Mouse (Mus musculus) lung, postnatal 0 days (tissue): ENCODE measurements around the gene Lypd5.

ENCODE experiments used
- CTCF ChIP-seq: IDR thresholded peaks from 2 replicates; pipeline ENCODE4 v1.5.1; 2016; ENCODE audit warnings: antibody characterized with exemption, mild to moderate bottlenecking
- EP300 ChIP-seq: IDR thresholded peaks from 2 replicates; pipeline ENCODE4 v1.6.1; 2016; ENCODE audit warnings: antibody characterized with exemption, mild to moderate bottlenecking, control low read depth

DNA sequence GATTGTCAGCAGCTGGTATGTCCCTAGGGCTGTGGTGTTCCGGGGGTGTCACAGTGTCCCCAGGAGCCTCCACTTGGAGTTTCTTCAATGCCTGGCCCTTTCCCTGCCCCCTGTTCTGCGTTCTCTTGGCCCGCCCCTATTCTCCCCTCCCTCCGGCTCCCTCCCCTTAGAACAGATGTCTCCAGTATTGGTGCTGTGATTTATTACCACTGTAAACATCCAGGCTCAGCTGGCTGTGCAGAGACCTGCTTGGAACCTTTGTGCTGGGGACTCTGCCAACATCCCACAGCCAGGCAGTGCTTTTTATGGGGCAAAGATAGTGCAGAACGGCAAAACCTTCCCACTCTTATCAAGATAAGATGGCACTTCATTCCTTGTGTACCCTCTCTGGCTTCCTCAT lies 42.1 kb downstream of the Lypd5 start:
- TF ChIP-seq CTCF (no peak), EP300 (no peak)
